In genomic region chr9:30067980-30068379, GRCm38 (mm10) we compare ENCODE assay signal across 17 mouse cellular contexts.
A peak's percentile ranks its signal among the peaks of the same experiment; 100 is the strongest.
DNase-seq lines count a peak whose midpoint lies in the region; ATAC-seq lines count a peak whose summit lies in the region.
"Had no signal": no experiment of that assay in that cellular context is flagged by ENCODE, and none has a peak within 500 bp of the region (broad histone marks: within the 10 kb centered on the region; RNA-seq: fewer than 3 reads in every experiment).

No protein-coding gene starts in this region.

- intact Hi-C loops in heart, postnatal 14 days (cut with DNase I), result no loop called here

- no peaks in the 10 kb centered on the region for H3K4me1 ChIP-seq in forebrain, embryonic 14.5 days (ENCODE audit: control insufficient read depth, insufficient read depth, low read length)
- peaks cover 11% of the 10 kb centered on the region; the same call in 1 of the 2 replicates for H3K4me1 ChIP-seq in forebrain, embryonic 15.5 days
- no peaks in the 10 kb centered on the region for H3K4me1 ChIP-seq in heart, embryonic 12.5 days (replicated peaks)
- H3K4me1 ChIP-seq in midbrain, embryonic 10.5 days, result peaks cover 7% of the 10 kb centered on the region; the same call in 1 of the 2 replicates
- peaks cover 6% of the 10 kb centered on the region; the same call in 1 of the 2 replicates for H3K4me1 ChIP-seq in midbrain, embryonic 16.5 days (ENCODE audit: control insufficient read depth, insufficient read depth, low read length)
- H3K4me1 ChIP-seq: embryonic facial prominence, embryonic 12.5 days had no signal

- no peak overlapping the region for H3K27ac ChIP-seq in forebrain, embryonic 14.5 days (ENCODE audit: low read depth, low read length)
- H3K27ac ChIP-seq in forebrain, embryonic 15.5 days (replicated peaks), result no peak overlapping the region
- no peak overlapping the region for H3K27ac ChIP-seq in heart, embryonic 12.5 days (ENCODE audit: poor library complexity, severe bottlenecking)
- H3K27ac ChIP-seq in midbrain, embryonic 10.5 days (replicated peaks), result 0 out of 2 replicates have a peak overlapping the region, but pooled peaks have one; percentile 28
- H3K27ac ChIP-seq in midbrain, embryonic 16.5 days (ENCODE audit: low read length), result no peak overlapping the region
- H3K27ac ChIP-seq: embryonic facial prominence, embryonic 12.5 days; layer of hippocampus, adult 2 months; macrophage had no signal

- no peaks in the 10 kb centered on the region for H3K27me3 ChIP-seq in forebrain, embryonic 14.5 days (replicated peaks; ENCODE audit: control insufficient read depth, insufficient read depth, low read length)
- H3K27me3 ChIP-seq in forebrain, embryonic 15.5 days, result no peaks in the 10 kb centered on the region
- H3K27me3 ChIP-seq in heart, embryonic 12.5 days (replicated peaks), result no peaks in the 10 kb centered on the region
- no peaks in the 10 kb centered on the region for H3K27me3 ChIP-seq in midbrain, embryonic 10.5 days (ENCODE audit: low read depth, poor library complexity, severe bottlenecking)
- no peaks in the 10 kb centered on the region for H3K27me3 ChIP-seq in midbrain, embryonic 16.5 days (ENCODE audit: control insufficient read depth, insufficient read depth, low read depth, low read length)
- H3K27me3 ChIP-seq: embryonic facial prominence, embryonic 12.5 days had no signal

- H3K4me2 ChIP-seq in forebrain, embryonic 14.5 days (ENCODE audit: low read length), result no peak overlapping the region
- no peak overlapping the region for H3K4me2 ChIP-seq in forebrain, embryonic 15.5 days (replicated peaks)
- H3K4me2 ChIP-seq in heart, embryonic 12.5 days, result no peak overlapping the region
- H3K4me2 ChIP-seq in midbrain, embryonic 16.5 days (ENCODE audit: low read length), result no peak overlapping the region
- H3K4me2 ChIP-seq: embryonic facial prominence, embryonic 12.5 days had no signal

- DNase-seq in forebrain, embryonic 14.5 days (ENCODE audit: low spot score), result peak; percentile 52
- peak; percentile 6 to 13 for DNase-seq in heart, postnatal 14 days
- no peak for DNase-seq in midbrain, embryonic 10.5 days (ENCODE audit: low spot score)
- DNase-seq in right cerebral cortex, postnatal 10 days (ENCODE audit: low spot score in 2 of 2), result no peak
- no peak for DNase-seq in urinary bladder, postnatal 14 days (ENCODE audit: low spot score)
- DNase-seq: adrenal gland, postnatal 25 days; cerebellum, postnatal 25 days; kidney, postnatal 25 days; thymus, adult 18-20 months; thymus, postnatal 36 days had no signal

- no peak overlapping the region for H3K4me3 ChIP-seq in forebrain, embryonic 14.5 days (ENCODE audit: low read depth, low read length)
- no peak overlapping the region for H3K4me3 ChIP-seq in forebrain, embryonic 15.5 days
- H3K4me3 ChIP-seq in heart, embryonic 12.5 days, result no peak overlapping the region
- no peak overlapping the region for H3K4me3 ChIP-seq in midbrain, embryonic 10.5 days
- no peak overlapping the region for H3K4me3 ChIP-seq in midbrain, embryonic 16.5 days (ENCODE audit: low read depth, low read length)
- H3K4me3 ChIP-seq: embryonic facial prominence, embryonic 12.5 days; layer of hippocampus, adult 2 months had no signal

- H3K9me3 ChIP-seq in forebrain, embryonic 14.5 days (replicated peaks; ENCODE audit: control insufficient read depth, low read length), result no peaks in the 10 kb centered on the region
- H3K9me3 ChIP-seq in forebrain, embryonic 15.5 days, result no peaks in the 10 kb centered on the region
- no peaks in the 10 kb centered on the region for H3K9me3 ChIP-seq in heart, embryonic 12.5 days (replicated peaks)
- no peaks in the 10 kb centered on the region for H3K9me3 ChIP-seq in midbrain, embryonic 10.5 days (replicated peaks)
- no peaks in the 10 kb centered on the region for H3K9me3 ChIP-seq in midbrain, embryonic 16.5 days (replicated peaks; ENCODE audit: control insufficient read depth, low read length, poor library complexity, severe bottlenecking)
- H3K9me3 ChIP-seq: embryonic facial prominence, embryonic 12.5 days had no signal

- 27% methylated on average over 7 of the region's 7 CpGs for WGBS in forebrain, embryonic 14.5 days
- WGBS in forebrain, embryonic 15.5 days, result 19% methylated on average over 7 of the region's 7 CpGs
- WGBS in heart, embryonic 12.5 days, result 76% methylated on average over 7 of the region's 7 CpGs
- WGBS in midbrain, embryonic 10.5 days, result 75% methylated on average over 7 of the region's 7 CpGs
- WGBS in midbrain, embryonic 16.5 days, result 25% methylated on average over 7 of the region's 7 CpGs

- peak; percentile 72; the same call in 1 of the 2 replicates for ATAC-seq in forebrain, embryonic 14.5 days
- no peak; the same call in 1 of the 2 replicates for ATAC-seq in forebrain, embryonic 15.5 days (replicated peaks)
- no peak for ATAC-seq in heart, embryonic 12.5 days (ENCODE audit: insufficient number of reproducible peaks, low FRiP score)
- ATAC-seq in midbrain, embryonic 16.5 days, result no peak
- ATAC-seq: intestine, postnatal 0 days had no signal

- no peaks in the 10 kb centered on the region for H3K36me3 ChIP-seq in forebrain, embryonic 14.5 days (ENCODE audit: control insufficient read depth, insufficient read depth, low read length)
- no peaks in the 10 kb centered on the region for H3K36me3 ChIP-seq in forebrain, embryonic 15.5 days
- no peaks in the 10 kb centered on the region for H3K36me3 ChIP-seq in heart, embryonic 12.5 days
- no peaks in the 10 kb centered on the region for H3K36me3 ChIP-seq in midbrain, embryonic 10.5 days
- H3K36me3 ChIP-seq in midbrain, embryonic 16.5 days (ENCODE audit: control insufficient read depth, insufficient read depth, low read length), result no peaks in the 10 kb centered on the region
- H3K36me3 ChIP-seq: embryonic facial prominence, embryonic 12.5 days had no signal

- H3K9ac ChIP-seq in forebrain, embryonic 14.5 days (ENCODE audit: low read length), result no peak overlapping the region
- no peak overlapping the region for H3K9ac ChIP-seq in forebrain, embryonic 15.5 days (replicated peaks)
- no peak overlapping the region for H3K9ac ChIP-seq in heart, embryonic 12.5 days
- H3K9ac ChIP-seq in midbrain, embryonic 16.5 days (ENCODE audit: low read depth, low read length), result no peak overlapping the region
- H3K9ac ChIP-seq: embryonic facial prominence, embryonic 12.5 days had no signal

Comparison
In these comparisons a context has a peak if more than half of its experiments do, and no peak if none do; other contexts are left out.
1. DNase-seq: peak in forebrain, embryonic 14.5 days (single experiment) and heart, postnatal 14 days (2 of 2); none in midbrain, embryonic 10.5 days (single experiment), right cerebral cortex, postnatal 10 days (0 of 2) and urinary bladder, postnatal 14 days (single experiment).